In genomic region chr9:71128911-71129310, GRCm38 (mm10) we compare ENCODE assay signal across 8 mouse cellular contexts. TPM values are rescaled to one million over a fixed set of nuclear protein-coding genes. Genes with fewer than 3 reads are reported as not detected.
DNase-seq lines count a peak whose midpoint lies in the region; ATAC-seq lines count a peak whose summit lies in the region.

No protein-coding gene starts in this region.

- 57% methylated on average over 5 of the region's 5 CpGs for WGBS in kidney, embryonic 14.5 days
- WGBS in embryonic facial prominence, embryonic 10.5 days, result 64% methylated on average over 5 of the region's 5 CpGs
- WGBS in limb, embryonic 10.5 days, result 70% methylated on average over 5 of the region's 5 CpGs

- H3K27ac ChIP-seq in kidney, embryonic 14.5 days (ENCODE audit: low read depth, low read length), result no peak overlapping the region
- H3K27ac ChIP-seq in embryonic facial prominence, embryonic 10.5 days (replicated peaks), result no peak overlapping the region
- H3K27ac ChIP-seq in limb, embryonic 10.5 days, result no peak overlapping the region

- H3K27me3 ChIP-seq in kidney, embryonic 14.5 days (ENCODE audit: control insufficient read depth, insufficient read depth, low read length), result no peaks in the 10 kb centered on the region
- no peaks in the 10 kb centered on the region for H3K27me3 ChIP-seq in embryonic facial prominence, embryonic 10.5 days (replicated peaks; ENCODE audit: low read depth, poor library complexity, severe bottlenecking)
- H3K27me3 ChIP-seq in limb, embryonic 10.5 days (ENCODE audit: low read depth, poor library complexity, severe bottlenecking), result no peaks in the 10 kb centered on the region

- DNase-seq in kidney, adult 11 months, result peak; percentile 31
- DNase-seq in adrenal gland, postnatal 10 days, result peak; percentile 82
- DNase-seq in embryonic facial prominence, embryonic 10.5 days (ENCODE audit: low spot score), result peak; percentile 48
- peak; percentile 58 for DNase-seq in hindlimb bud, embryonic 11.5 days (ENCODE audit: extremely low spot score, low read depth, low spot score)
- peak; percentile 58 for DNase-seq in limb, embryonic 10.5 days (ENCODE audit: low spot score)
- peak; percentile 28 for DNase-seq in ovary, postnatal 10 days (ENCODE audit: low spot score)
- DNase-seq in thymus, postnatal 36 days, result peak; percentile 11 to 19

- no peak for ATAC-seq in kidney, embryonic 14.5 days (ENCODE audit: low FRiP score, low TSS enrichment)

- H3K4me1 ChIP-seq in kidney, embryonic 14.5 days (ENCODE audit: control insufficient read depth, insufficient read depth, low read length), result no peaks in the 10 kb centered on the region
- H3K4me1 ChIP-seq in embryonic facial prominence, embryonic 10.5 days, result no peaks in the 10 kb centered on the region
- no peaks in the 10 kb centered on the region for H3K4me1 ChIP-seq in limb, embryonic 10.5 days

- H3K4me2 ChIP-seq in kidney, embryonic 14.5 days (replicated peaks; ENCODE audit: low read depth, low read length), result no peak overlapping the region

- no peaks in the 10 kb centered on the region for H3K9me3 ChIP-seq in kidney, embryonic 14.5 days (ENCODE audit: control insufficient read depth, low read length)
- no peaks in the 10 kb centered on the region for H3K9me3 ChIP-seq in embryonic facial prominence, embryonic 10.5 days
- no peaks in the 10 kb centered on the region for H3K9me3 ChIP-seq in limb, embryonic 10.5 days (replicated peaks)

- H3K36me3 ChIP-seq in kidney, embryonic 14.5 days (ENCODE audit: control insufficient read depth, insufficient read depth, low read length), result no peaks in the 10 kb centered on the region
- no peaks in the 10 kb centered on the region for H3K36me3 ChIP-seq in embryonic facial prominence, embryonic 10.5 days (replicated peaks)
- no peaks in the 10 kb centered on the region for H3K36me3 ChIP-seq in limb, embryonic 10.5 days

- H3K9ac ChIP-seq in kidney, embryonic 14.5 days (ENCODE audit: low read depth, low read length), result no peak overlapping the region

- H3K4me3 ChIP-seq in kidney, embryonic 14.5 days (ENCODE audit: low read length), result no peak overlapping the region
- H3K4me3 ChIP-seq in embryonic facial prominence, embryonic 10.5 days, result no peak overlapping the region
- no peak overlapping the region for H3K4me3 ChIP-seq in limb, embryonic 10.5 days

RNA-seq across cellular contexts. Expression of gene Aqp9, which starts 39.6 kb away (rescaled TPM):
- 0.14 and 0.27 TPM in 2 replicates for polyA plus RNA-seq in kidney, embryonic 14.5 days (2014; fragmentation: Nextera tagmentation; extraction: Ambion mirVana)
- 10 to 100 TPM; 17.2 to 35.8 TPM for total RNA-seq in adrenal gland, postnatal 10 days (2021)
- polyA plus RNA-seq in embryonic facial prominence, embryonic 10.5 days (2016; fragmentation: Nextera tagmentation; extraction: Ambion mirVana), result 0.16 TPM in 1 of 2 replicates, not detected in the other
- 0.08 and 0.14 TPM in 2 replicates for polyA plus RNA-seq in limb, embryonic 10.5 days (2016; fragmentation: Nextera tagmentation; extraction: Ambion mirVana)

Comparison
In these comparisons a context has a peak if more than half of its experiments do, and no peak if none do; other contexts are left out.
1. DNase-seq: peak in every context shown above with its lines; median percentile 82 in adrenal gland, postnatal 10 days; 58 in hindlimb bud, embryonic 11.5 days; 58 in limb, embryonic 10.5 days; 48 in embryonic facial prominence, embryonic 10.5 days; 31 in kidney, adult 11 months; 28 in ovary, postnatal 10 days; 15 in thymus, postnatal 36 days.